ENCODE assay signal across 21 mouse cellular contexts in the genomic region with DNA sequence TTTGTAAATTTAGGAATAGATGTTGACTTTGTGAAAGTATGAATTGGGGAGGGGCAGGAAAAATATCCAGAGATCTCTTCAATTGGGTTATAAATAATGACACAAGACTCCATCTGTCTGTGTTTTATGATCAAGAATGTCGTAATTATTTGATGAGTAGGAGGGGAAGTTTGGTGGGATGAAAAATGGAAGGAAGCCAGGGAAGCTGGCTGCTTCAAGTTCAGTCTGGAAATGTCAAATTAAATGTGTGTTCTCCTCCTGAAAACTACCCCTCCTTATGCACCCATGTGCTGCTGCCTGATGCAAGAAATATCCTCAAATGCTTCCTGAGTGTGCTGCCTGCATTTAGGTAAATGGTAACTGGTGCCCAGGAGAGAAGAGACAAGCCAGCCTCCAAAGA.
DNase-seq lines count a peak whose midpoint lies in the region; ATAC-seq lines count a peak whose summit lies in the region.
"Had no signal": no experiment of that assay in that cellular context is flagged by ENCODE, and none has a peak within 500 bp of the region (broad histone marks: within the 10 kb centered on the region; RNA-seq: fewer than 3 reads in every experiment).

No protein-coding gene starts in this region.

- 77% methylated on average over 1 of the region's 1 CpGs for WGBS in forebrain, embryonic 13.5 days
- 95% methylated on average over 1 of the region's 1 CpGs for WGBS in forebrain, embryonic 10.5 days

- no peak overlapping the region for H3K9ac ChIP-seq in forebrain, embryonic 13.5 days
- H3K9ac ChIP-seq: embryonic facial prominence, embryonic 15.5 days; hindbrain, embryonic 12.5 days; liver, embryonic 12.5 days; lung, embryonic 14.5 days; midbrain, embryonic 13.5 days had no signal

- no peaks in the 10 kb centered on the region for H3K4me1 ChIP-seq in forebrain, embryonic 13.5 days
- H3K4me1 ChIP-seq in forebrain, embryonic 10.5 days, result no peaks in the 10 kb centered on the region
- H3K4me1 ChIP-seq: embryonic facial prominence, embryonic 15.5 days; heart, embryonic 10.5 days; hindbrain, embryonic 12.5 days; liver, embryonic 12.5 days; midbrain, embryonic 13.5 days had no signal

- no peaks in the 10 kb centered on the region for H3K36me3 ChIP-seq in forebrain, embryonic 13.5 days (ENCODE audit: poor library complexity, severe bottlenecking)
- no peaks in the 10 kb centered on the region for H3K36me3 ChIP-seq in forebrain, embryonic 10.5 days (replicated peaks)
- H3K36me3 ChIP-seq: embryonic facial prominence, embryonic 15.5 days; heart, embryonic 10.5 days; hindbrain, embryonic 12.5 days; liver, embryonic 12.5 days; midbrain, embryonic 13.5 days had no signal

- H3K4me3 ChIP-seq in forebrain, embryonic 13.5 days, result no peak overlapping the region
- H3K4me3 ChIP-seq in forebrain, embryonic 10.5 days, result no peak overlapping the region
- H3K4me3 ChIP-seq: embryonic facial prominence, embryonic 15.5 days; heart, embryonic 10.5 days; hindbrain, embryonic 12.5 days; liver, embryonic 12.5 days; midbrain, embryonic 13.5 days had no signal

- peak; percentile 48; the same call in 1 of the 2 replicates for ATAC-seq in forebrain, embryonic 13.5 days
- ATAC-seq in megakaryocyte progenitor cell, adult 5-6 weeks (replicated peaks; ENCODE audit: poor library complexity), result no peak
- ATAC-seq: inflammation-experienced regulatory T-cells, adult 6 months; liver, embryonic 12.5 days; midbrain, embryonic 13.5 days had no signal

- peak overlapping the region; percentile 48; the same call in 1 of the 2 replicates for H3K27ac ChIP-seq in forebrain, embryonic 13.5 days
- H3K27ac ChIP-seq in forebrain, embryonic 10.5 days, result no peak overlapping the region
- H3K27ac ChIP-seq: embryonic facial prominence, embryonic 15.5 days; heart, embryonic 10.5 days; hindbrain, embryonic 12.5 days; liver, embryonic 12.5 days; midbrain, embryonic 13.5 days had no signal

- no peaks in the 10 kb centered on the region for H3K9me3 ChIP-seq in forebrain, embryonic 13.5 days (replicated peaks)
- no peaks in the 10 kb centered on the region for H3K9me3 ChIP-seq in forebrain, embryonic 10.5 days
- H3K9me3 ChIP-seq: embryonic facial prominence, embryonic 15.5 days; heart, embryonic 10.5 days; hindbrain, embryonic 12.5 days; liver, embryonic 12.5 days; midbrain, embryonic 13.5 days had no signal

- no peaks in the 10 kb centered on the region for H3K27me3 ChIP-seq in forebrain, embryonic 13.5 days
- H3K27me3 ChIP-seq in forebrain, embryonic 10.5 days (ENCODE audit: poor library complexity, severe bottlenecking), result no peaks in the 10 kb centered on the region
- H3K27me3 ChIP-seq: CH12.LX; embryonic facial prominence, embryonic 15.5 days; hindbrain, embryonic 12.5 days; liver, embryonic 12.5 days; midbrain, embryonic 13.5 days had no signal

- no peak for DNase-seq in forebrain, embryonic 10.5 days (ENCODE audit: extremely low spot score, low spot score)
- peak; percentile 59 for DNase-seq in layer of hippocampus, adult 11-12 months (ENCODE audit: low spot score)
- no peak for DNase-seq in layer of hippocampus, postnatal 25 days (ENCODE audit: extremely low spot score in 1 of 2, low spot score in 1 of 2)
- DNase-seq in Muller cell, postnatal 12 days (ENCODE audit: inconsistent ontology term), result peak; percentile 79
- peak; percentile 50 to 70 for DNase-seq in layer of hippocampus, adult 8-10 months (ENCODE audit: low spot score in 2 of 2)
- no peak for DNase-seq in spleen, adult 12 weeks (ENCODE audit: low spot score)
- DNase-seq: adrenal gland, postnatal 10 days; cerebellum, adult 9-10 months; heart, postnatal 10 days; kidney, adult 9 months; lung, embryonic 14.5 days; thymus, postnatal 4 days had no signal

- no peak overlapping the region for H3K4me2 ChIP-seq in forebrain, embryonic 13.5 days
- H3K4me2 ChIP-seq: embryonic facial prominence, embryonic 15.5 days; hindbrain, embryonic 12.5 days; liver, embryonic 12.5 days; lung, embryonic 14.5 days; midbrain, embryonic 13.5 days had no signal

Comparison
In these comparisons a context has a peak if more than half of its experiments do, and no peak if none do; other contexts are left out.
1. DNase-seq: peak in layer of hippocampus, adult 11-12 months (single experiment), Muller cell, postnatal 12 days (single experiment) and layer of hippocampus, adult 8-10 months (2 of 2); none in forebrain, embryonic 10.5 days (single experiment), layer of hippocampus, postnatal 25 days (0 of 2) and spleen, adult 12 weeks (single experiment).